In the genomic region with DNA sequence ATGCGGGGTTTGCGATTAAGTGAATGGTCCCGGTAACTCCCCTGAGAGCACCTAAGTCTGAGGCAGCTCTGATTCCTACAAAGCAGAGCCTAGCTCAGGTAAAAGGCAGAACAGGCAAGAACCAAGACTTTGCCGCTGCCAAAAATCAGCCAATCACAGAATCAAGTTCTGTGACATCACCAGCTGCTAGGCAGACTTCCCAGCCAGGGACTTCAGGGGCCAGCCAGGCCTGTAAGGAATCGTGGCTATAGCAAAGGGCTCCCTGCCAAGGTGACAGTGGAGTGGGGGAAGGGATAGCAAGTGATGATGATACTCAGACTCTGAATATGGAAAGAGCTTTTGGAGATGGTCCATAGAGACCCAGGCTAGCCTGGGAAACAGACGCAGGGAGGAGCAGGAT, we compare ENCODE assay signal across 9 mouse cellular contexts. TPM values are rescaled to one million over a fixed set of nuclear protein-coding genes. Genes with fewer than 3 reads are reported as not detected.
DNase-seq lines count a peak whose midpoint lies in the region; ATAC-seq and TF ChIP-seq lines count a peak whose summit lies in the region.
"Had no signal": no experiment of that assay in that cellular context is flagged by ENCODE, and none has a peak within 500 bp of the region (broad histone marks: within the 10 kb centered on the region; RNA-seq: fewer than 3 reads in every experiment).

No protein-coding gene starts in this region.

- H3K4me1 ChIP-seq in embryonic facial prominence, embryonic 13.5 days: peaks cover 53% of the 10 kb centered on the region
- peaks cover 3% of the 10 kb centered on the region; the same call in 1 of the 2 replicates for H3K4me1 ChIP-seq in kidney, adult 2 months (ENCODE audit: control insufficient read depth, insufficient read depth, low read length)
- peaks cover 75% of the 10 kb centered on the region for H3K4me1 ChIP-seq in limb, embryonic 10.5 days
- H3K4me1 ChIP-seq in midbrain, embryonic 12.5 days: peaks cover 32% of the 10 kb centered on the region

- H3K9me3 ChIP-seq in embryonic facial prominence, embryonic 13.5 days: no peaks in the 10 kb centered on the region
- no peaks in the 10 kb centered on the region for H3K9me3 ChIP-seq in limb, embryonic 10.5 days (replicated peaks)
- no peaks in the 10 kb centered on the region for H3K9me3 ChIP-seq in midbrain, embryonic 12.5 days

- 0 out of 2 replicates have a peak overlapping the region, but pooled peaks have one; percentile 22 for H3K9ac ChIP-seq in embryonic facial prominence, embryonic 13.5 days
- H3K9ac ChIP-seq in midbrain, embryonic 12.5 days (replicated peaks): no peak overlapping the region

- TF ChIP-seq POLR2A in kidney, adult 2 months (IDR thresholded peaks at IDR 0.05; ENCODE audit: low read depth, low read length): no peak

- 12% methylated on average over 6 of the region's 6 CpGs for WGBS in embryonic facial prominence, embryonic 13.5 days
- WGBS in kidney, adult 2 months: 20% methylated on average over 6 of the region's 6 CpGs
- WGBS in limb, embryonic 10.5 days: 13% methylated on average over 6 of the region's 6 CpGs
- WGBS in midbrain, embryonic 12.5 days: 15% methylated on average over 6 of the region's 6 CpGs

- no peak for TF ChIP-seq CTCF in kidney, adult 2 months (conservative IDR thresholded peaks at IDR 0.05; ENCODE audit: insufficient read depth, insufficient read length, low read depth, low read length)

- H3K4me3 ChIP-seq in embryonic facial prominence, embryonic 13.5 days: peak overlapping the region; percentile 26
- no peak overlapping the region for H3K4me3 ChIP-seq in kidney, adult 2 months (ENCODE audit: insufficient read depth, low read depth, low read length)
- H3K4me3 ChIP-seq in limb, embryonic 10.5 days: peak overlapping the region; percentile 32
- H3K4me3 ChIP-seq in midbrain, embryonic 12.5 days: no peak overlapping the region

- peak; percentile 92 for DNase-seq in adrenal gland, postnatal 14 days
- peak; percentile 80 to 88 for DNase-seq in heart, adult 9 months (ENCODE audit: low spot score in 2 of 2)
- DNase-seq in kidney, adult 2 months: peak; percentile 92
- peak; percentile 90 for DNase-seq in limb, embryonic 10.5 days (ENCODE audit: low spot score)
- peak; percentile 89 for DNase-seq in right cerebral cortex, postnatal 4 days
- DNase-seq in urinary bladder, postnatal 4 days (ENCODE audit: low spot score in 2 of 2): peak; percentile 79 to 91

- no peak for ATAC-seq in embryonic facial prominence, embryonic 13.5 days (ENCODE audit: insufficient number of reproducible peaks, insufficient read depth, low FRiP score, low TSS enrichment, low read depth)
- peak; percentile 53; the same call in 1 of the 2 replicates for ATAC-seq in midbrain, embryonic 12.5 days (ENCODE audit: low FRiP score, low read depth)

- peaks cover 27% of the 10 kb centered on the region for H3K36me3 ChIP-seq in embryonic facial prominence, embryonic 13.5 days
- no peaks in the 10 kb centered on the region for H3K36me3 ChIP-seq in kidney, adult 2 months (ENCODE audit: control insufficient read depth, insufficient read depth, low read length)
- peaks cover 22% of the 10 kb centered on the region for H3K36me3 ChIP-seq in limb, embryonic 10.5 days
- H3K36me3 ChIP-seq in midbrain, embryonic 12.5 days: no peaks in the 10 kb centered on the region

- H3K27me3 ChIP-seq in embryonic facial prominence, embryonic 13.5 days: peaks cover 27% of the 10 kb centered on the region
- no peaks in the 10 kb centered on the region for H3K27me3 ChIP-seq in kidney, adult 2 months (replicated peaks; ENCODE audit: control insufficient read depth, insufficient read depth, low read length)
- peaks cover 70% of the 10 kb centered on the region for H3K27me3 ChIP-seq in limb, embryonic 10.5 days (ENCODE audit: low read depth, poor library complexity, severe bottlenecking)
- H3K27me3 ChIP-seq in midbrain, embryonic 12.5 days: peaks cover 65% of the 10 kb centered on the region

- peak overlapping the region; percentile 54 for H3K4me2 ChIP-seq in embryonic facial prominence, embryonic 13.5 days
- peak overlapping the region; percentile 36; the same call in 1 of the 2 replicates for H3K4me2 ChIP-seq in midbrain, embryonic 12.5 days (replicated peaks)

- H3K27ac ChIP-seq in embryonic facial prominence, embryonic 13.5 days: no peak overlapping the region
- H3K27ac ChIP-seq in kidney, adult 2 months (ENCODE audit: insufficient read depth, low read depth, low read length): no peak overlapping the region
- no peak overlapping the region for H3K27ac ChIP-seq in limb, embryonic 10.5 days
- no peak overlapping the region for H3K27ac ChIP-seq in midbrain, embryonic 12.5 days (replicated peaks)

RNA-seq across cellular contexts. Expression of gene Tpm2, which starts 3.6 kb away (rescaled TPM):
- total RNA-seq in adrenal gland, postnatal 14 days (2021): 84.5 and 88.0 TPM in 2 replicates
- 130 and 141 TPM in 2 replicates for polyA plus RNA-seq in embryonic facial prominence, embryonic 13.5 days (2015; fragmentation: Nextera tagmentation; extraction: Ambion mirVana)
- polyA plus RNA-seq in kidney, adult 2 months (2012; rRNA removed): 10.8 and 51.9 TPM in 2 replicates
- polyA plus RNA-seq in limb, embryonic 10.5 days (2016; fragmentation: Nextera tagmentation; extraction: Ambion mirVana): 45.4 and 60.0 TPM in 2 replicates
- polyA plus RNA-seq in midbrain, embryonic 12.5 days (2016; fragmentation: Nextera tagmentation; extraction: Ambion mirVana): 46.0 and 61.3 TPM in 2 replicates

RNA-seq across cellular contexts. Expression of gene Car9, which starts 13.2 kb away (rescaled TPM):
- total RNA-seq in adrenal gland, postnatal 14 days (2021): 0.37 and 0.83 TPM in 2 replicates
- 0.81 and 1.5 TPM in 2 replicates for polyA plus RNA-seq in embryonic facial prominence, embryonic 13.5 days (2015; fragmentation: Nextera tagmentation; extraction: Ambion mirVana)
- polyA plus RNA-seq in kidney, adult 2 months (2012; rRNA removed): 4.9 and 5.8 TPM in 2 replicates
- 1.0 and 1.3 TPM in 2 replicates for polyA plus RNA-seq in limb, embryonic 10.5 days (2016; fragmentation: Nextera tagmentation; extraction: Ambion mirVana)
- 0.52 and 0.61 TPM in 2 replicates for polyA plus RNA-seq in midbrain, embryonic 12.5 days (2016; fragmentation: Nextera tagmentation; extraction: Ambion mirVana)

RNA-seq across cellular contexts. Expression of gene Arhgef39, which starts 20.5 kb away (rescaled TPM):
- 5.2 and 6.8 TPM in 2 replicates for total RNA-seq in adrenal gland, postnatal 14 days (2021)
- polyA plus RNA-seq in embryonic facial prominence, embryonic 13.5 days (2015; fragmentation: Nextera tagmentation; extraction: Ambion mirVana): 45.7 and 47.8 TPM in 2 replicates
- 17.3 and 26.6 TPM in 2 replicates for polyA plus RNA-seq in kidney, adult 2 months (2012; rRNA removed)
- polyA plus RNA-seq in limb, embryonic 10.5 days (2016; fragmentation: Nextera tagmentation; extraction: Ambion mirVana): 45.1 and 49.8 TPM in 2 replicates
- 33.1 TPM in 2 replicates for polyA plus RNA-seq in midbrain, embryonic 12.5 days (2016; fragmentation: Nextera tagmentation; extraction: Ambion mirVana)

RNA-seq across cellular contexts. Expression of gene Ccdc107, which starts 27.3 kb away (rescaled TPM):
- 48.3 and 50.0 TPM in 2 replicates for total RNA-seq in adrenal gland, postnatal 14 days (2021)
- 66.2 and 73.4 TPM in 2 replicates for polyA plus RNA-seq in embryonic facial prominence, embryonic 13.5 days (2015; fragmentation: Nextera tagmentation; extraction: Ambion mirVana)
- 529 and 664 TPM in 2 replicates for polyA plus RNA-seq in kidney, adult 2 months (2012; rRNA removed)
- 44.3 and 50.8 TPM in 2 replicates for polyA plus RNA-seq in limb, embryonic 10.5 days (2016; fragmentation: Nextera tagmentation; extraction: Ambion mirVana)
- 45.0 and 47.9 TPM in 2 replicates for polyA plus RNA-seq in midbrain, embryonic 12.5 days (2016; fragmentation: Nextera tagmentation; extraction: Ambion mirVana)

RNA-seq across cellular contexts. Expression of gene Sit1, which starts 36.4 kb away (rescaled TPM):
- 0.59 and 1.3 TPM in 2 replicates for total RNA-seq in adrenal gland, postnatal 14 days (2021)
- not detected in 2 replicates for polyA plus RNA-seq in embryonic facial prominence, embryonic 13.5 days (2015; fragmentation: Nextera tagmentation; extraction: Ambion mirVana)
- 0.23 and 1.4 TPM in 2 replicates for polyA plus RNA-seq in kidney, adult 2 months (2012; rRNA removed)
- polyA plus RNA-seq in limb, embryonic 10.5 days (2016; fragmentation: Nextera tagmentation; extraction: Ambion mirVana): not detected in 2 replicates
- not detected in 2 replicates for polyA plus RNA-seq in midbrain, embryonic 12.5 days (2016; fragmentation: Nextera tagmentation; extraction: Ambion mirVana)
- polyA plus RNA-seq: testis, adult 2 months had no signal

Comparison
In these comparisons a context has a peak if more than half of its experiments do, and no peak if none do; other contexts are left out.
1. H3K4me3 ChIP-seq: peak in embryonic facial prominence, embryonic 13.5 days (single experiment) and limb, embryonic 10.5 days (single experiment); none in kidney, adult 2 months (single experiment) and midbrain, embryonic 12.5 days (single experiment).
2. Peak in every context shown above with its lines, with median percentiles within 50 percentile points of each other: DNase-seq.